Mouse (Mus musculus) stomach, postnatal 0 days (tissue): Measurements from ENCODE around the gene Prh1. TPM values are rescaled to one million over a fixed set of nuclear protein-coding genes. Genes with fewer than 3 reads are reported as not detected.
"Not testable (repeated sequence)": the region's sequence is repeated elsewhere in the genome, so short reads cannot be mapped to it uniquely, and the experiment has no call there.

Experiments used
- ATAC-seq: fragments of 200-750 bp; cut with Nextera tagmentation; 2 replicates; pipeline ENCODE4 v1.8.0; 2017; ENCODE audit not compliant: low FRiP score, low TSS enrichment
- DNase-seq: peaks from one replicate; pipeline ENCODE4 v3.0.0-alpha.2; 2016; ENCODE audit warnings: low spot score
- H3K27ac ChIP-seq: fragments of 300-500 bp; sonication (generic); replicated peaks from 2 replicates; pipeline ENCODE4 v1.5.1; 2014; ENCODE audit warnings: mild to moderate bottlenecking, control low read depth
- H3K27me3 ChIP-seq: fragments of 300-500 bp; sonication (generic); 2 replicates; pipeline ENCODE4 v1.6.1; 2014; ENCODE audit warnings: low read length; ENCODE audit not compliant: control insufficient read depth, insufficient read depth
- H3K36me3 ChIP-seq: fragments of 300-500 bp; sonication (generic); 2 replicates; pipeline ENCODE4 v1.6.1; 2014; ENCODE audit warnings: low read length, mixed read lengths; ENCODE audit not compliant: control insufficient read depth, insufficient read depth
- H3K4me1 ChIP-seq: fragments of 300-500 bp; sonication (generic); replicated peaks from 2 replicates; pipeline ENCODE4 v1.6.1; 2014; ENCODE audit warnings: antibody characterized with exemption; ENCODE audit not compliant: control insufficient read depth, insufficient read depth
- H3K4me2 ChIP-seq: fragments of 300-500 bp; sonication (generic); replicated peaks from 2 replicates; pipeline ENCODE4 v1.6.1; 2014; ENCODE audit warnings: low read depth, mild to moderate bottlenecking, control low read depth, moderate library complexity
- H3K4me3 ChIP-seq: fragments of 300-500 bp; sonication (generic); 2 replicates; pipeline ENCODE4 v1.5.1; 2014; ENCODE audit warnings: low read depth, low read length, control low read depth
- H3K9ac ChIP-seq: fragments of 300-500 bp; sonication (generic); 2 replicates; pipeline ENCODE4 v1.6.1; 2014; ENCODE audit warnings: mild to moderate bottlenecking, low read length, control low read depth, mixed read lengths
- H3K9me3 ChIP-seq: fragments of 300-500 bp; sonication (generic); 2 replicates; pipeline ENCODE4 v1.6.1; 2016; ENCODE audit warnings: low read length; ENCODE audit not compliant: control insufficient read depth
- WGBS: fragments of 180-500 bp; shearing (Covaris S2); extraction: QIAGEN DNeasy Blood & Tissue Kit; methylation state at CpG from one replicate; pipeline ENCODE4 v1.1.7; 2014; 5-methylcytosine and 5-hydroxymethylcytosine counted together
- polyA plus RNA-seq: library from polyadenylated mRNA; unstranded; fragments of >200 nt; fragmentation: Nextera tagmentation; extraction: Ambion mirVana; gene quantifications from 2 replicates; pipeline ENCODE4 v1.2.1, GENCODE M21; 2015

Gene Prh1
- 0.11 TPM in 1 of 2 replicates, not detected in the other for polyA plus RNA-seq

DNA sequence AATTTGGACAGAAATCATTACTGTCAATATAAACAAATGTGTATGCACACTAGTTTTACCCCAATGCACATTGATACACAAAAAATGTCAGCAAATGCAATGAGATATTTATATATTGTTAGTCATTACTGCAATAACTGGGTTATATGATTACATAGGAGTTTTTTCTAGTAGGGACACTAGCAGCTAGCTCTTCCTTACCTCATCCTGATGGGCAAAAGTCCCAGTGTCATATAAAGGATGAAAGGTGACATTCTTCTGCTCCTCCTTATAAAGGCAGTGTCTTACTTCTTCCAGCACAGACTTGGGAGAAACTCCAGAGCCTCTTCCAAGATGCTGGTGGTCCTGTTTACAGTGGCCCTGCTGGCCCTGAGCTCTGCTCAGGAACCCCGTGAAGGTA lies at the start of gene Prh1:
Gene Prh1, plus strand, starts transcription at position 301 of the 400 bp plus-strand sequence.
- ATAC-seq, DNase-seq, H3K36me3 ChIP-seq, H3K9ac ChIP-seq, H3K4me1 ChIP-seq, H3K27ac ChIP-seq, H3K9me3 ChIP-seq, H3K27me3 ChIP-seq, H3K4me3 ChIP-seq, H3K4me2 ChIP-seq: not testable (repeated sequence)
- 63% methylated on average over 1 of the region's 1 CpGs for WGBS

DNA sequence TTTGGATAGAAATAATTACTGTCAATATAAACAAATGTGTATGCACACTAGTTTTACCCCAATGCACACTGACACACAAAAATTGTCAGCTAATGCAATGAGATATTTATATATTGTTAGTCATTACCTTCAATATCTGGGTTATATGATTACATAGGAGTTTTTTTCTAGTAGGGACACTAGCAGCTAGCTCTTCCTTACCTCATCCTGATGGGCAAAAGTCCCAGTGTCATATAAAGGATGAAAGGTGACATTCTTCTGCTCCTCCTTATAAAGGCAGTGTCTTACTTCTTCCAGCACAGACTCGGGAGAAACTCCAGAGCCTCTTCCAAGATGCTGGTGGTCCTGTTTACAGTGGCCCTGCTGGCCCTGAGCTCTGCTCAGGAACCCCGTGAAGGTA lies 26.0 kb downstream of the Prh1 start, which contains the start of gene Prp2:
Gene Prp2, plus strand, starts transcription at position 301 of the 400 bp plus-strand sequence.
- not testable (repeated sequence) for DNase-seq, H3K36me3 ChIP-seq, H3K4me3 ChIP-seq, ATAC-seq, H3K9ac ChIP-seq, H3K4me2 ChIP-seq, H3K9me3 ChIP-seq, H3K27me3 ChIP-seq, H3K4me1 ChIP-seq, H3K27ac ChIP-seq
- 65% methylated on average over 2 of the region's 2 CpGs for WGBS

Other genes starting within 250 kb of the Prh1 start
- gene Gm8882, start 205.7 kb upstream of the Prh1 start, polyA plus RNA-seq, result not detected in 2 replicates
- not detected in 2 replicates for gene Prp2, start 26.1 kb downstream of the Prh1 start, polyA plus RNA-seq
- not detected in 2 replicates for gene A630073D07Rik, start 81.7 kb downstream of the Prh1 start, polyA plus RNA-seq
- not detected in 2 replicates for gene Tas2r120, start 87.1 kb downstream of the Prh1 start, polyA plus RNA-seq
- not detected in 2 replicates for gene Tas2r121, start 131.2 kb downstream of the Prh1 start, polyA plus RNA-seq
- gene Tas2r122, start 142.1 kb downstream of the Prh1 start, polyA plus RNA-seq, result not detected in 2 replicates
- not detected in 2 replicates for gene Tas2r115, start 168.2 kb downstream of the Prh1 start, polyA plus RNA-seq
- not detected in 2 replicates for gene Tas2r124, start 184.9 kb downstream of the Prh1 start, polyA plus RNA-seq
- gene Tas2r102, start 192.3 kb downstream of the Prh1 start, polyA plus RNA-seq, result not detected in 2 replicates
- gene Tas2r136, start 208.4 kb downstream of the Prh1 start, polyA plus RNA-seq, result not detected in 2 replicates
- gene Tas2r117, start 233.0 kb downstream of the Prh1 start, polyA plus RNA-seq, result not detected in 2 replicates